Mouse (Mus musculus): ENCODE results near the gene Dcaf4. TPM values are rescaled to one million over a fixed set of nuclear protein-coding genes. Genes with fewer than 3 reads are reported as not detected.

Dcaf4 gene
- total RNA-seq, 2 experiments from 2014 or later, result 28.7 to 32.3 TPM

DNA sequence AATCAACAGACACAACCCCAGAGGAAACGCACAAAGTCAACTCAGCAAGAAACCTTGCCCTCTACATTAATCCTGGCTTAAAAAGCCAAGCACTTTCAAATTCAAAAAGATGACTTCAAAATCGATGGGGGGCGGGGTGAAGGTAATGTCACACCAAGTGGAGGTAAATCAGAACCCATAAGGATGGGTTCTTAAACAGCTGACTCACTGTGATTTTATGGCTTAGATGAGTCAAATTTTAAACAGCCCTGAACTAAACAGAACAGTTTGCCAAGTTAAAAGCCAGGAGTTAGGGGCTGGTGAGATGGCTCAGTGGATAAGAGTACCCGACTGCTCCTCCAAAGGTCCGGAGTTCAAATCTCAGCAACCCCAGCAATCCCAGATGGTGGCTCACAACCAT lies 66.4 kb downstream of the Dcaf4 start:
- intact Hi-C loops (cut with DNase I), result no loop called here
- no peak for DNase-seq (ENCODE audit: extremely low spot score in 1 of 2, low spot score in 2 of 2)

Other genes with a start within 250 kb of the Dcaf4 start
- gene Dpf3, start 32.8 kb upstream of the Dcaf4 start, total RNA-seq (2021), result 1 to 10 TPM; 7.7 to 8.1 TPM
- 10 to 100 TPM; 37.2 to 40.3 TPM for gene Zfyve1, start 76.8 kb downstream of the Dcaf4 start, total RNA-seq (2021)
- gene Rbm25, start 110.8 kb downstream of the Dcaf4 start, total RNA-seq (2021), result 100 to 1,000 TPM; 124 to 131 TPM
- gene Psen1, start 167.7 kb downstream of the Dcaf4 start, total RNA-seq (2021), result 10 to 100 TPM; 63.2 to 66.8 TPM
- 10 to 100 TPM; 23.1 to 26.2 TPM for gene Papln, start 243.2 kb downstream of the Dcaf4 start, total RNA-seq (2021)